Mouse (Mus musculus) NIH3T3 (cell line): ENCODE measurements around the gene Cd40lg.

Source experiments
- DNase-seq: peaks from one replicate; pipeline ENCODE4 v3.0.0-alpha.2; 2012; ENCODE audit warnings: low read depth

The Cd40lg gene

GRCm38 (mm10) chrX:57263515-57263914 lies 51.6 kb downstream of the Cd40lg start:
- DNase-seq = no peak
